Mouse (Mus musculus) cerebellum, adult 2 months (tissue): Measurements from ENCODE around the gene Cadm1. TPM values are rescaled to one million over a fixed set of nuclear protein-coding genes. Genes with fewer than 3 reads are reported as not detected.

Experiments
- DNase-seq, 2 experiments: peaks; one replicate each; pipeline ENCODE4 v3.0.0; 2021
- H3K27ac ChIP-seq: fragments of 200-500 bp; 2 replicates; pipeline ENCODE4 v1.5.1; 2012; ENCODE audit warnings: low read length, control low read depth, inconsistent platforms; ENCODE audit not compliant: insufficient read depth
- H3K27me3 ChIP-seq: fragments of 200-500 bp; 2 replicates; pipeline ENCODE4 v1.6.1; 2012; ENCODE audit warnings: inconsistent platforms, mild to moderate bottlenecking, low read length, moderate library complexity; ENCODE audit not compliant: control insufficient read depth, insufficient read depth
- H3K4me1 ChIP-seq: fragments of 200-500 bp; 2 replicates; pipeline ENCODE4 v1.6.1; 2011; ENCODE audit warnings: low read length; ENCODE audit not compliant: control insufficient read depth, insufficient read depth
- H3K4me3 ChIP-seq: fragments of 200-500 bp; replicated peaks from 2 replicates; pipeline ENCODE3; 2011; ENCODE audit warnings: mild to moderate bottlenecking, low read depth, low read length, control low read depth; ENCODE audit not compliant: insufficient read depth
- CTCF ChIP-seq: fragments of 200-500 bp; IDR thresholded peaks from 2 replicates; pipeline ENCODE4 v1.5.1; 2011; ENCODE audit warnings: low read depth, mild to moderate bottlenecking, control low read depth, low read length, moderate library complexity, borderline replicate concordance; ENCODE audit not compliant: insufficient read depth
- POLR2A ChIP-seq: fragments of 200-500 bp; IDR thresholded peaks from 2 replicates; pipeline ENCODE4 v1.6.1; 2011; ENCODE audit warnings: low read length, control low read depth, borderline replicate concordance; ENCODE audit not compliant: insufficient read depth
- WGBS: fragments of 180-500 bp; shearing (Covaris S2); methylation state at CpG from one replicate; pipeline ENCODE4 v1.1.7; 2018; 5-methylcytosine and 5-hydroxymethylcytosine counted together
- polyA plus RNA-seq: library from polyadenylated mRNA; depleted of rRNA; stranded (reverse); fragments of >200 nt; gene quantifications from 2 replicates; pipeline ENCODE4 v1.2.3, GENCODE M21; 2012

The Cadm1 gene
- polyA plus RNA-seq, 1 experiment = 55.9 TPM

DNA sequence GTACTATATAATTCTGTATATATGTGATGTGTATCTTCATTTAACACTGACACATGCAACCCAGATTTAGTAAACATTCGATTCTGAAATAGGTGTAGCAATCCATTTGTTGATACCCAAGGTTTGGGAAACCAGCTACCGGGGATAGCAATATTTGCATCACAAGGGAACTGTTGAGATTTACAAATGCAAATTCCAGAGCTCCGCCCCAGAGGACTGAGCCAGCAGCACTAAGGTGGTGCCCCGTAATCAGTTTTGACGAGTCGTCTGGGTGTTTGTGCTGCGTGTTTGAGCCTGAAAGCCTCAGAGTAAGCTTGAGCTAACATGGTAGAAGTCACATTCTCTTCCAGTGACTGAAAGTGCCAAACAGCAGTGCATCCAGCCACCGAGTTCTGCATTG lies 15.7 kb upstream of the Cadm1 start:
- WGBS = 50% methylated on average over 8 of the region's 8 CpGs
- no peaks in the 10 kb centered on the region for H3K27me3 ChIP-seq
- no peaks in the 10 kb centered on the region for H3K4me1 ChIP-seq
- no peak overlapping the region for H3K27ac ChIP-seq
- H3K4me3 ChIP-seq = no peak overlapping the region
- no peak for DNase-seq
- TF ChIP-seq CTCF (no peak), POLR2A (no peak)

DNA sequence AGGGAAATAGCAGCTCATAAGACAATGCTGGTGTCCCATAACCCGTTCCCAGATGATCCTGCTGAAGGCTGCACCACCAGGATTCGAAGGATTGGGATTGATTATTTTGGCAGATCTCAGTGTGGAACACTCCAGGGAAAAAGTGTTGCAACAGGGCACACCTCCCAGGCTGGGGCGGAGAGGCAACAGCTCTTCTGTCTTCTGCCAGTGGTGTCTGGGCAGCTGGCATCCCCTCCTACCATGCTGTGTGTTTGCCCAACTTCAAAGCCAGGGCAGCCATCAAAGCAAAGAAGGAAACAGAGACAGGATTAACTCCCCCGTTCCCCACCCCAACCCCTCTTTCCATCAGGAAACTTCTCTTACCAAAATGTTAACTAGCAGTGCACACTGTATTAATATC lies 13.7 kb upstream of the Cadm1 start:
- no peak overlapping the region for H3K27ac ChIP-seq
- WGBS = 41% methylated on average over 4 of the region's 4 CpGs
- TF ChIP-seq CTCF = no peak
- TF ChIP-seq POLR2A = no peak

DNA sequence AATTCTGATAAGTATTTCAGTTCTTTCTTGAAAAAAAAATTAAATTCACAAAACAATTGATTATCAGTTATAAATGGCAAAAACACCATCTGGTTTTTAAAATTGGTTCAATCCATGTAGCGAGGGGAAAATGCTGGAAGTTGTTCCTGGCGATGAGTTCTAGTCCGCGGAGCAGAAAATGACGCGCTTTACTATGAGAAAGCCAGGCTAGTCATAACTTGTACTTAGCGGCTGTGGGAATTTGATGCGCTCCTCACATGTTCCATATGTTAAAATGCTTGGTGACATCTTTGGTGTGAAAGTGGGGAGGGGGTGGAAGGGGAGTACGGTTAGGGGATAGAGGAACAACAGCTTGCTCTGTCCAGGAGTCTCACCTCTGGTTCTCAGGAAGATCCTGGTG lies 2.7 kb upstream of the Cadm1 start:
- WGBS = 95% methylated on average over 9 of the region's 9 CpGs
- H3K4me3 ChIP-seq = no peak overlapping the region
- H3K27ac ChIP-seq = no peak overlapping the region
- no peak for TF ChIP-seq POLR2A
- TF ChIP-seq CTCF = no peak
- no peak for DNase-seq
- no peaks in the 10 kb centered on the region for H3K4me1 ChIP-seq
- no peaks in the 10 kb centered on the region for H3K27me3 ChIP-seq

More for the DNA sequence above, 13.7 kb upstream of the Cadm1 start:
- H3K4me3 ChIP-seq = no peak overlapping the region
- DNase-seq = no peak
- H3K4me1 ChIP-seq = no peaks in the 10 kb centered on the region
- H3K27me3 ChIP-seq = no peaks in the 10 kb centered on the region

DNA sequence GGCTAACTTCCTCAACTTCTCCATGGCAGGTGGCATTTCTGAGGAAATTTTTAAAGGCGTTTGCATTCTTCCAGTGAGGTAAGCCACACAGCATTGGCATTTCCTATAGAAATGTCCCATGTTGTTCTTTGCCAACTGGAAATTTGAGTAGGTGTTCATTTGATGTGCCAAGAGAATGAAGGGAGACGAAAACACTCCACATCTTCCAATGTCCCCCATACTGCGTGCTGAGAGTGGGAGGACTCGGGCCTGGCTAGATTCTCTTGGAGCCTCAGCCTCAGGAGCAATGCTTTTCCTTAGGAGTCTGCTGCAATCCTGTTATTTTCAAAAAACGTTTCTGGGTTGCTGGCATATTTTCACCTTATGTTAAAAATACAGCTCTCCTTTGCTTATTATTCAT lies 2.2 kb upstream of the Cadm1 start:
- TF ChIP-seq POLR2A = no peak
- no peak for TF ChIP-seq CTCF
- 96% methylated on average over 5 of the region's 5 CpGs for WGBS
- no peak for DNase-seq
- H3K4me1 ChIP-seq = no peaks in the 10 kb centered on the region
- no peak overlapping the region for H3K27ac ChIP-seq
- no peaks in the 10 kb centered on the region for H3K27me3 ChIP-seq
- H3K4me3 ChIP-seq = no peak overlapping the region

DNA sequence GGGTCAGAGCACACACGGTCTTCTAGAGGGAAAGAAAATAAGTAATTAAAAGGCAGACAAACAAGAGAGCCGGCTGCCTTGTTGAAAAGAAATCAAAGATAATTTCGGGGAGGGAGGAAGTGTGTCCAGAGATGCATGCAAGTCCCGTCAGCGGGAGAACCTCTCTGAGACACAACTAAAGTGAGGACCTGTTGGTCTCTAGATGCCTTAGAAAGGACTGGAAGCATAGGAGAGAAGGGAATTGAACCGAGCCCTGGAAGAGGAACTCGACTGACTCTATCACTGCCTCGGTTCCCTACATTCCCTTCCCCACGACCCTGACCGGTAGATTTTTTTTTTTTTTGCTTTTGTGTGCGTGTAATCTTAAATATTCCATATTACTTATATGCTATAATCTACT lies 791 bp upstream of the Cadm1 start:
- peak overlapping the region; percentile 60 for H3K4me3 ChIP-seq
- H3K27ac ChIP-seq = no peak overlapping the region
- DNase-seq = peak in 1 of 2 experiments; percentile 16
- H3K4me1 ChIP-seq = no peaks in the 10 kb centered on the region; the same call in 1 of the 2 replicates
- H3K27me3 ChIP-seq = no peaks in the 10 kb centered on the region
- TF ChIP-seq CTCF = no peak
- TF ChIP-seq POLR2A = no peak
- WGBS = 24% methylated on average over 11 of the region's 11 CpGs

DNA sequence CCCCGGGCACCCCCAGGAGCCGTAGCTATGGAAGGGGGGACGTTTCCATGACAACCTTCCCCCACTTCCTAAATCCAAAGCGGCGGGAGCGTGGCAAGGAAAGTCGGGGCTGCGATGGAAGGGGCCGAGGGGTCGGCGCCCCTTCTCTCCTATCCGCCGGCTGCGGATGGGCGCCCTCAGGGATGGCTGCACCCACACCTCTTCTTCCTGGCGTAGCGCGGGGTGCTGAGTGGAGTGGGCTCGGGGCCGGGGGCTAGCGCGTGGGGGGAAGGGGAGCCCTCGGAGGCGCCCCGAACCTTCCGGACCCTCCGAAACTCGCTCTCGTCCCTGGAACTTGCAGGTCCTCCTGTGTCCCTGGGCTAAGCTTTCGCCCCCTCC lies 560 bp downstream of the Cadm1 start:
- WGBS = under 1% methylated on average over 24 of the region's 30 CpGs
- TF ChIP-seq CTCF (no peak), POLR2A (no peak)
- peaks cover 5% of the 10 kb centered on the region; the same call in 1 of the 2 replicates for H3K4me1 ChIP-seq
- no peaks in the 10 kb centered on the region for H3K27me3 ChIP-seq
- peak overlapping the region; percentile 87 for H3K27ac ChIP-seq
- DNase-seq = no peak
- H3K4me3 ChIP-seq = peak overlapping the region; percentile 97

DNA sequence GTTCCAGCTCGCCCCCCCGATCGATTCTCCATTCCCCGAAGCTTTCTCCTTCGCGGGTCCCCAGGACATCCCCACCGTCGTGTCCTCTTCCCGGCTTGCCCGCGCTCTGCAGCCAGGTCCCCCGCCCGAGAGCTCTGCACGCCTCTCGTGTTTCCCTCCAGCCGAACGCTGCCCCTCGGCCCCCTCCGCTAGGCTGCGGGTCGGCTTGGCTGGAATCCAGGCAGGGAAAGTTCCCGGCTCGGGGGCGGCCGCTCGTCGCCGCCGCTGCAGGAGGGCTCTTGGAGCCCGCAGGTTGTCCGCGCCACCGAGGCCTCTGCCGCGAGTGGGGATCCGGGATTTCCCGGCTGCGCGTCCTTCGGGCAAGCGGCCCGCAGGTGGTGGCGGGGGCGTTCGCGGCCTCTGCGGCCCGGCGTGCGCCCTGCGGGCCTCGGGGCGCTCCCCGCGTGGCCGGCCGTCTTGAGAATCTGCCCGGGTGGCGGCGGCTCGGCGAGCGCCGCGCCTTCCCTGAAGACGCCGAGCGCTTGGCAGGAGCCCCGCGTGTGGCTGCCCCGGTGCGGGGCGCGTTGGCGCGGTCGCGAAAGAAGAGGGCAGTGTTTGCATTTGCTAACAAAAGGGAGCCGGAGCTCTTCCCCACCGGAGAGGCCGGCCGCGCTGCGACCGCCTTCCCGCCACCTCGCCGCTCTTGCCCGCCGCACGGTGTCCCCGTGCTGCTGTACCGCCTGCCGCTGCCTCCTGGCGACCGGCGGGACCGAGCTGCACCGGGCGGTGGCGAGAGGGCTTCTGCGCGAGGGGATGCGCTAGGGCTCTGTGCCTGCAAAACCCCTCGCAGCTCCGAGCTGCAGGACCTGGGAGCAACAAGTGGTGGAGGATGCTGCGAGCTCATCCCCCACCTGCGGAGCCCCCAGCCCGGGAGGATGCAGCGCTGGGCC lies 1.2 kb downstream of the Cadm1 start:
- H3K4me1 ChIP-seq = peaks cover 5% of the 10 kb centered on the region; the same call in 1 of the 2 replicates
- peak; percentile 28; the same call in 1 of the 2 replicates for TF ChIP-seq CTCF
- TF ChIP-seq POLR2A = no peak
- DNase-seq = peak; percentile 85 to 87
- no peaks in the 10 kb centered on the region for H3K27me3 ChIP-seq
- H3K4me3 ChIP-seq = peak overlapping the region; percentile 97
- peak overlapping the region; percentile 87 for H3K27ac ChIP-seq
- WGBS = under 1% methylated on average over 102 of the region's 110 CpGs

DNA sequence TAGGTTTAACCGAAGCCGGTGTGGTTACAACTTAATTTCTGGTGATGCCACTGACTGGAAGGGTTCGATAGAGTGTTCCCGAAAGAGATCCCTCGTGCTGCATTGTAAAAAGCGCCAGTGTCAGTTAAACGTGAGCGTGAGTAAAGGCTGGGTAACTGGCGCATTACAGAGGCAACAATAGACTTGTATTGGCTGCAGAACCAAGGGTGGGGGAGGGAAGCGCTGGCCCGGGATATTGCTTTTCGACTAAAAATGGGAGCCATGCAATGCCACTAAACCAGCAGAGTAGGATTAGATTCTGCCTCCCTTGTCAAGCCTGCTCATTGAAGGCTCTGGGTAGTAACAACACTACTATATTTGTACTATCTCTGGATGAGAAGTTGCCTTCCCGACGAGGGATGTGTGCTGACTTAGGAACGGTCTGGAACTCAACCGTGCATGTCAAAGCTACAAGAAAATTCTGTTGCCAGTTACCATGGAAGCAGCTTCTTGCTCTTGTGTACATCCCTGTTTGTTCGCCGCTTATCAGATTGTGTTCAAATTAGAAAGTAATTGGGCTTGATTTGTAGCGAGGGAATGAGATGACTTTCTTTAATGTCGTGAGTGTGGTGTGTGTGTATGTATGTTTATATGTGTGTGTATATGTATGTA lies 2.4 kb downstream of the Cadm1 start:
- WGBS = 8% methylated on average over 20 of the region's 20 CpGs
- Histone ChIP-seq H3K27me3 (no peaks in the 10 kb centered on the region), H3K27ac (no peak overlapping the region; the same call in 1 of the 2 replicates), H3K4me1 (peaks cover 5% of the 10 kb centered on the region; the same call in 1 of the 2 replicates), H3K4me3 (peak overlapping the region; percentile 97)
- peak; percentile 44 to 49 for DNase-seq
- no peak for TF ChIP-seq CTCF
- TF ChIP-seq POLR2A = no peak

DNA sequence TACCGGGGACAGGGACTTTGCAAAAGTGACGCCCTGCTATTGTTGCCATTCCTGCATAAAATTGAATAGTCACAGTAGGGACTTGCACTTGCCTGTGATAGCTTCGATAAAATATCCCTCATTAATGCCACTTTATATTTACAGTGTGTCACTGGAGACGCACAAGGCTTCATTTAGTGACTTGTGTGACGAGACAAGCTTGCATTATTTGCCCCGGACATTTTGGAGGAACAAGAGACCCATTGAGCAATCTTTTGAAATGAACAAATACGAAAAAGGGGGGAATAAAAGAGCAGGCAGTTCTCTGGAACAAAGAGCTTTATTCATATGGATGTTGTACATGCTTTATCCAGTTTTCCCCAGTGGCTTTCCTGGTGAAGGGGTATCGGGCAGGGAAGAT lies 3.5 kb downstream of the Cadm1 start:
- H3K4me1 ChIP-seq = peaks cover 5% of the 10 kb centered on the region; the same call in 1 of the 2 replicates
- H3K27ac ChIP-seq = no peak overlapping the region
- no peak for TF ChIP-seq CTCF
- TF ChIP-seq POLR2A = no peak
- H3K4me3 ChIP-seq = no peak overlapping the region
- WGBS = 68% methylated on average over 8 of the region's 8 CpGs
- no peaks in the 10 kb centered on the region for H3K27me3 ChIP-seq
- no peak for DNase-seq
